Mouse (Mus musculus): Measurements from ENCODE around the gene Dnah2. TPM values are rescaled to one million over a fixed set of nuclear protein-coding genes. Genes with fewer than 3 reads are reported as not detected.

Gene Dnah2
- total and polyA plus RNA-seq, 3 experiments = 0.04 to 0.07 TPM; not detected in 1

GRCm38 (mm10) chr11:69553341-69553721 lies 4.4 kb upstream of the Dnah2 start:
- no peaks in the 10 kb centered on the region for H3K9me3 ChIP-seq (replicated peaks; ENCODE audit: insufficient read depth, low read length)
- no peaks in the 10 kb centered on the region for H3K79me2 ChIP-seq (ENCODE audit: control insufficient read depth, insufficient read depth, low read length, poor library complexity)
- H3K27me3 ChIP-seq (ENCODE audit: control insufficient read depth in 1 of 2, insufficient read depth in 2 of 2, low read length in 2 of 2) = peaks cover 0 to under 1% of the 10 kb centered on the region in 2 experiments; a peak in 2 of 4 replicates
- H3K4me3 ChIP-seq (ENCODE audit: control insufficient read depth in 1 of 2, insufficient read depth in 1 of 2, low read depth in 2 of 2, low read length in 2 of 2) = no peak overlapping the region
- no peaks in the 10 kb centered on the region for H3K4me1 ChIP-seq (ENCODE audit: control insufficient read depth in 1 of 2, insufficient read depth in 2 of 2, low read length in 2 of 2)
- no peaks in the 10 kb centered on the region for H3K36me3 ChIP-seq (ENCODE audit: control insufficient read depth in 1 of 2, insufficient read depth in 2 of 2, low read length in 2 of 2)
- no peak for TF ChIP-seq E2F4 (IDR thresholded peaks at IDR 0.05; ENCODE audit: borderline replicate concordance, low read depth, low read length)
- no peak for TF ChIP-seq MAX (IDR thresholded peaks at IDR 0.05; ENCODE audit: low read length)
- no peak for TF ChIP-seq SMC3 (IDR thresholded peaks at IDR 0.05; ENCODE audit: low read depth, low read length)
- no peak for TF ChIP-seq EP300 (IDR thresholded peaks at IDR 0.05; ENCODE audit: low read depth in 1 of 2, low read length in 2 of 2)
- no peak for TF ChIP-seq USF1 (IDR thresholded peaks at IDR 0.05; ENCODE audit: low read depth, low read length)
- no peak for TF ChIP-seq RCOR1 (IDR thresholded peaks at IDR 0.05; ENCODE audit: low read depth, low read length)
- no peak for TF ChIP-seq GATA1 (IDR thresholded peaks at IDR 0.05; ENCODE audit: low read depth, low read length)
- TF ChIP-seq MAZ (IDR thresholded peaks at IDR 0.05; ENCODE audit: low read depth, low read length) = no peak
- no peak for TF ChIP-seq KAT2A (conservative IDR thresholded peaks at IDR 0.05; ENCODE audit: low read depth, low read length)
- TF ChIP-seq SIN3A (IDR thresholded peaks at IDR 0.05; ENCODE audit: low read length) = no peak
- no peak for TF ChIP-seq ZNF384 (IDR thresholded peaks at IDR 0.05; ENCODE audit: low read depth, low read length)
- TF ChIP-seq ELF1 (IDR thresholded peaks at IDR 0.05; ENCODE audit: low read depth, low read length) = no peak
- no peak for TF ChIP-seq POLR2AphosphoS2 (IDR thresholded peaks at IDR 0.05; ENCODE audit: low read length)
- no peak for TF ChIP-seq TBP (IDR thresholded peaks at IDR 0.05; ENCODE audit: low read depth, low read length)
- no peak for TF ChIP-seq UBTF (IDR thresholded peaks at IDR 0.05; ENCODE audit: borderline replicate concordance, insufficient read depth, low read depth, low read length)
- TF ChIP-seq TCF12 (IDR thresholded peaks at IDR 0.05; ENCODE audit: low read depth, low read length) = no peak
- TF ChIP-seq MEF2A (IDR thresholded peaks at IDR 0.05; ENCODE audit: extremely low read depth, insufficient replicate concordance, low read depth, low read length, poor library complexity, severe bottlenecking) = no peak
- TF ChIP-seq ETS1 (IDR thresholded peaks at IDR 0.05; ENCODE audit: low read depth, low read length) = no peak
- no peak for TF ChIP-seq BHLHE40 (IDR thresholded peaks at IDR 0.05; ENCODE audit: borderline replicate concordance, low read depth, low read length)
- H3K27ac ChIP-seq (ENCODE audit: control insufficient read depth, low read depth, low read length) = no peak overlapping the region
- H3K9ac ChIP-seq (ENCODE audit: control insufficient read depth, low read depth, low read length, poor library complexity, severe bottlenecking) = no peak overlapping the region
- no peak for DNase-seq (ENCODE audit: low read depth, low spot score)

- Histone ChIP-seq H3K27me3 (ENCODE audit: control insufficient read depth in 1 of 2, insufficient read depth in 2 of 2, low read length in 2 of 2) (peaks cover 0 to 4% of the 10 kb centered on the region in 2 experiments; a peak in 3 of 4 replicates), H3K36me3 (ENCODE audit: control insufficient read depth in 1 of 2, insufficient read depth in 2 of 2, low read length in 2 of 2) (no peaks in the 10 kb centered on the region), H3K79me2 (ENCODE audit: control insufficient read depth, insufficient read depth, low read length, poor library complexity) (no peaks in the 10 kb centered on the region), H3K4me3 (ENCODE audit: control insufficient read depth in 1 of 2, insufficient read depth in 1 of 2, low read depth in 2 of 2, low read length in 2 of 2) (no peak overlapping the region), H3K4me1 (ENCODE audit: control insufficient read depth in 1 of 2, insufficient read depth in 2 of 2, low read length in 2 of 2) (no peaks in the 10 kb centered on the region), H3K9ac (ENCODE audit: control insufficient read depth, low read depth, low read length, poor library complexity, severe bottlenecking) (no peak overlapping the region), H3K9me3 (replicated peaks; ENCODE audit: insufficient read depth, low read length) (no peaks in the 10 kb centered on the region), H3K27ac (ENCODE audit: control insufficient read depth, low read depth, low read length) (no peak overlapping the region)
- DNase-seq (ENCODE audit: low read depth, low spot score) = no peak
- no peak for TF ChIP-seq USF1 (IDR thresholded peaks at IDR 0.05; ENCODE audit: low read depth, low read length)
- no peak for TF ChIP-seq BHLHE40 (IDR thresholded peaks at IDR 0.05; ENCODE audit: borderline replicate concordance, low read depth, low read length)
- no peak for TF ChIP-seq CHD2 (IDR thresholded peaks at IDR 0.05; ENCODE audit: low read length)
- TF ChIP-seq ETS1 (IDR thresholded peaks at IDR 0.05; ENCODE audit: low read depth, low read length) = no peak
- no peak for TF ChIP-seq CTCF (IDR thresholded peaks at IDR 0.05 in 2 of 3, conservative IDR thresholded peaks at IDR 0.05 in 1 of 3; ENCODE audit: control insufficient read depth in 1 of 3, insufficient read depth in 1 of 3, low read depth in 2 of 3, low read length in 3 of 3, poor library complexity in 1 of 3, severe bottlenecking in 1 of 3)
- TF ChIP-seq ZKSCAN1 (IDR thresholded peaks at IDR 0.05; ENCODE audit: low read depth, low read length) = no peak
- no peak for TF ChIP-seq NRF1 (IDR thresholded peaks at IDR 0.05; ENCODE audit: insufficient read depth, low read depth, low read length, poor library complexity, severe bottlenecking)
- TF ChIP-seq TAL1 (IDR thresholded peaks at IDR 0.05; ENCODE audit: low read length) = no peak
- no peak for TF ChIP-seq USF2 (IDR thresholded peaks at IDR 0.05; ENCODE audit: borderline replicate concordance in 1 of 2, insufficient read depth in 1 of 2, low read depth in 1 of 2, low read length in 2 of 2)
- TF ChIP-seq MAFK (IDR thresholded peaks at IDR 0.05; ENCODE audit: borderline replicate concordance, low read depth, low read length) = no peak
Measured at GRCm38 (mm10) chr11:69552622-69553340, 3.9 kb upstream of the Dnah2 start.

All from MEL (cell line).